Mouse (Mus musculus) small intestine, adult 2 months (tissue): ENCODE results near the gene Zmiz1.

ENCODE experiments used
- CTCF ChIP-seq: fragments of 200-500 bp; IDR thresholded peaks from 2 replicates; pipeline ENCODE4 v1.5.1; 2012; ENCODE audit warnings: low read depth, mild to moderate bottlenecking, control low read depth, inconsistent platforms, low read length, moderate library complexity, mixed read lengths; ENCODE audit not compliant: insufficient replicate concordance, insufficient read length; ENCODE audit errors: extremely low read depth
- POLR2A ChIP-seq: fragments of 200-500 bp; IDR thresholded peaks from 2 replicates; pipeline ENCODE4 v1.6.1; 2012; ENCODE audit warnings: low read depth, mild to moderate bottlenecking, control low read depth, inconsistent platforms, low read length, moderate library complexity

GRCm38 (mm10) chr14:25611815-25612698 is 153.1 kb downstream of the Zmiz1 start:
- TF ChIP-seq CTCF (no peak), POLR2A (no peak)
